Mouse (Mus musculus) embryonic facial prominence, embryonic 12.5 days (tissue): Measurements from ENCODE around the gene Nmnat2. TPM values are rescaled to one million over a fixed set of nuclear protein-coding genes. Genes with fewer than 3 reads are reported as not detected.

Experiments used
- ATAC-seq: fragments of 200-750 bp; cut with Nextera tagmentation; 2 replicates; pipeline ENCODE4 v1.8.0; 2017; ENCODE audit not compliant: insufficient number of reproducible peaks, insufficient read depth, low FRiP score, low TSS enrichment
- H3K27ac ChIP-seq: fragments of 300-500 bp; sonication (generic); 2 replicates; pipeline ENCODE4 v1.5.1; 2016; ENCODE audit warnings: mild to moderate bottlenecking
- H3K27me3 ChIP-seq: fragments of 300-500 bp; sonication (generic); 2 replicates; pipeline ENCODE4 v1.6.1; 2016; ENCODE audit warnings: mild to moderate bottlenecking, moderate library complexity
- H3K36me3 ChIP-seq: fragments of 300-500 bp; sonication (generic); 2 replicates; pipeline ENCODE4 v1.6.1; 2016; ENCODE audit warnings: mild to moderate bottlenecking
- H3K4me1 ChIP-seq: fragments of 300-500 bp; sonication (generic); 2 replicates; pipeline ENCODE4 v1.6.1; 2016
- H3K4me2 ChIP-seq: fragments of 300-500 bp; sonication (generic); replicated peaks from 2 replicates; pipeline ENCODE4 v1.6.1; 2016; ENCODE audit warnings: mild to moderate bottlenecking, moderate library complexity
- H3K4me3 ChIP-seq: fragments of 300-500 bp; sonication (generic); 2 replicates; pipeline ENCODE4 v1.5.1; 2016; ENCODE audit warnings: mild to moderate bottlenecking
- H3K9ac ChIP-seq: fragments of 300-500 bp; sonication (generic); 2 replicates; pipeline ENCODE4 v1.6.1; 2016; ENCODE audit warnings: mild to moderate bottlenecking, moderate library complexity
- H3K9me3 ChIP-seq: fragments of 300-500 bp; sonication (generic); 2 replicates; pipeline ENCODE4 v1.6.1; 2016; ENCODE audit warnings: mild to moderate bottlenecking, moderate library complexity
- WGBS: fragments of 180-500 bp; shearing (Covaris S2); methylation state at CpG from one replicate; pipeline ENCODE4 v1.1.7; 2016; 5-methylcytosine and 5-hydroxymethylcytosine counted together
- polyA plus RNA-seq: library from polyadenylated mRNA; unstranded; fragments of >200 nt; fragmentation: Nextera tagmentation; extraction: Ambion mirVana; gene quantifications from 2 replicates; pipeline ENCODE4 v1.2.1, GENCODE M21; 2016

Gene Nmnat2
- polyA plus RNA-seq, 1 experiment from 2014 or later: 4.3 TPM

DNA sequence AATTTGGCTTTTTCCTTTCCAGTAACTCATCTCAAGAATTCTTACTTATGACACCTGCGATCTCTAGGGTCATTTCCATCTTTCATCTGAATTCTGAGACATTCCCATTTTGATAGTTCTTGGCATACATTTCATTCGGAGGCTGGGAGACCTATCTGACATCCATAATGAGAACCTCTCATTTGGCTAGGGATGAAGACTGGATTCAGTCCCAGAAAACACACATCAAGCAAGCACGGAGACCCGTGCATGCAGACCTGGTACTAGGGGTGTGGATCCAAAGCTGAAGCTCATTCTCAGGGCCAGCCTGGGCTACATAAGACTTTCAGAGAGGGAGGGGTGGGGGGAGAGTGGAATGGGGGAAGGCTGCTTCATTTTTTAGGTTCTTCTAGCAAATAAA lies 68.2 kb downstream of the Nmnat2 start:
- Histone ChIP-seq H3K9me3 (no peaks in the 10 kb centered on the region), H3K9ac (no peak overlapping the region), H3K27me3 (no peaks in the 10 kb centered on the region), H3K4me3 (no peak overlapping the region), H3K4me2 (no peak overlapping the region), H3K27ac (no peak overlapping the region), H3K36me3 (no peaks in the 10 kb centered on the region), H3K4me1 (0 out of 2 replicates have a peak, but pooled peaks cover 7% of the 10 kb centered on the region)
- ATAC-seq: no peak
- 81% methylated on average over 4 of the region's 4 CpGs for WGBS

DNA sequence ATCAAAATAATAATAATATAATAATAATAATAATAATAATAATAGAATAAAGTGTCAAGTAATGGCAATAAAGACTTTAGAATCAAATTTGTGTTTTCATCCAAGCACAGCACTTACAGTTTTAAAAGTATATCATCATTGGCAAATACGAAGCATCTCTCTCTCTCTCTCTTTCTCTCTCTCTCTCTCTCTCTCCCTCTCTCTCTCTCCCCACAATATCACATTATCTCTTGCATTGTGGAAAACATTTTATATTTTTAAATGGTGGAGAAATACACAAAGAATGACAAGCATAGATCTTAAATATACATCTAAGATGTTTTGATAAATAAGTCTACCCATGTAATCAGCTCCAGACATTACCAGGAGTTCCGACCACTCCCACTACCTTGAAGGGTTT lies 69.1 kb downstream of the Nmnat2 start:
- Histone ChIP-seq H3K9ac (no peak overlapping the region), H3K27ac (no peak overlapping the region), H3K9me3 (no peaks in the 10 kb centered on the region), H3K4me2 (no peak overlapping the region), H3K36me3 (no peaks in the 10 kb centered on the region), H3K4me1 (0 out of 2 replicates have a peak, but pooled peaks cover 7% of the 10 kb centered on the region), H3K4me3 (no peak overlapping the region), H3K27me3 (no peaks in the 10 kb centered on the region)
- no peak for ATAC-seq
- WGBS: 63% methylated on average over 2 of the region's 2 CpGs

GRCm38 (mm10) chr1:153024453-153024852 lies 69.7 kb downstream of the Nmnat2 start:
- WGBS: 49% methylated on average over 2 of the region's 2 CpGs
- Histone ChIP-seq H3K27ac (no peak overlapping the region), H3K36me3 (no peaks in the 10 kb centered on the region), H3K9ac (no peak overlapping the region), H3K4me1 (0 out of 2 replicates have a peak, but pooled peaks cover 7% of the 10 kb centered on the region), H3K9me3 (no peaks in the 10 kb centered on the region), H3K4me3 (no peak overlapping the region), H3K4me2 (no peak overlapping the region), H3K27me3 (no peaks in the 10 kb centered on the region)
- ATAC-seq: no peak

- no peaks in the 10 kb centered on the region for H3K36me3 ChIP-seq
- H3K27me3 ChIP-seq: no peaks in the 10 kb centered on the region
- H3K4me2 ChIP-seq: peak overlapping the region; percentile 11; the same call in 1 of the 2 replicates
- no peak overlapping the region for H3K4me3 ChIP-seq
- no peaks in the 10 kb centered on the region for H3K9me3 ChIP-seq
- ATAC-seq: no peak
- no peak overlapping the region for H3K27ac ChIP-seq
- 27% methylated on average over 6 of the region's 6 CpGs for WGBS
- H3K9ac ChIP-seq: no peak overlapping the region
- H3K4me1 ChIP-seq: peaks cover 30% of the 10 kb centered on the region
Measured at GRCm38 (mm10) chr1:153031345-153031744, 76.6 kb downstream of the Nmnat2 start.

DNA sequence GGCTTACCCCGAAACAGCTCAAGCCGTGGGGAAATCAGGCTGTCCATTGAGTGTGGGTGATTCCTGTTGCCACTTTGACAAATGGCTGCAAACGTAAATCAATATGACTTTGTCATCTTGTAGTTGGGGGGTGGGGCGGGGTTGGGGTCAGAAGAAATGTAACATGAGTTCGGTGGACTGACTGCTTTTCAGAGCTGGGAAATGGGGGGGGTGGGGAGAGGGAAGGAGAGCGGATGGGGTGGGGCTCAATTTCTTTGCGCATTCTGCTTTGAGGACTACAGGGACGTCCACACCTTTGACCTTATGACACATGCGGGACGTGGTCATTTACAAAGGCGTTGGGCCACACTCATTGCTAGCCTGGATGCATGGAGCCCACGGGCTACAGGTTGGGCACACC lies 77.2 kb downstream of the Nmnat2 start:
- H3K4me3 ChIP-seq: no peak overlapping the region
- 54% methylated on average over 12 of the region's 12 CpGs for WGBS
- no peak overlapping the region for H3K9ac ChIP-seq
- no peak for ATAC-seq
- no peaks in the 10 kb centered on the region for H3K36me3 ChIP-seq
- H3K27me3 ChIP-seq: no peaks in the 10 kb centered on the region
- H3K4me2 ChIP-seq: peak overlapping the region; percentile 11; the same call in 1 of the 2 replicates
- H3K4me1 ChIP-seq: peaks cover 30% of the 10 kb centered on the region
- no peak overlapping the region for H3K27ac ChIP-seq
- H3K9me3 ChIP-seq: no peaks in the 10 kb centered on the region

DNA sequence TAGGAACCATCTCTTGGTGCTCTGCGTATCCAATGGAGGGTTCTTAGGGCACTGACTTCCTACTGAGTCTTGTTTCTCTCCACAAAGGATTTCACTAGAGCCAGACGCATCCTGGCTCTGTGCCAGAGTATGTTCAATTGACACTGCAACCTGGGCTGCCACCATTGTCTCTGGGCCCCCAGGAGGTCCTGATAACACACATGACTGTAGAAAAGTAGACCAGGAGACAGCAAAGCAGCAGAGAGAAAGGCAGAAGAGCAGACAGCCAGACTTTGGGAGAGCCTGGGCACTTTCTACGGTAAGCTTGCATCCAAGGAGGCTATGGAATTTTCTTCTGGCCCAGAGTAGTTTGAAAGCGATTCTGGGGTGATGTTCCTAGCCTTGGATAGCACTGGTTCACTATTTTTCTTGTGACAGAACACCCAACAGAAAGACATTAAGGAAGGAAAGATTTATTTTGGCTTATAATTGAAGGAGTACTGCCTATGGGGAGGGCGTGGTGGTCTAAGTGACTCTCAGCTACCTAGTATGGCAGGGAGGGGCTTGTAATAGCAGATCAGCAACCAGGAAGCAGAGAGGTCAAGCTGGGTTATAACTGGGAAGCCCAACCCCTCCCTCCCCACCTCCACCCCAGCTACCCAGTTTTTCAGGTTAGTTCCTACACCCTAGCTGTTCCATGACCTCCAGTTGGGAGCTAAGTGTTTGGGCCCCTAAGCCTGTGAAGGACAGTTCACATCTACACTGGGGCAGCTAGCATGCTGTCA lies 78.5 kb downstream of the Nmnat2 start:
- 65% methylated on average over 5 of the region's 5 CpGs for WGBS
- Histone ChIP-seq H3K4me1 (peaks cover 35% of the 10 kb centered on the region), H3K36me3 (no peaks in the 10 kb centered on the region), H3K9ac (no peak overlapping the region), H3K27me3 (no peaks in the 10 kb centered on the region), H3K27ac (no peak overlapping the region), H3K4me2 (no peak overlapping the region), H3K4me3 (no peak overlapping the region), H3K9me3 (no peaks in the 10 kb centered on the region)
- ATAC-seq: no peak

DNA sequence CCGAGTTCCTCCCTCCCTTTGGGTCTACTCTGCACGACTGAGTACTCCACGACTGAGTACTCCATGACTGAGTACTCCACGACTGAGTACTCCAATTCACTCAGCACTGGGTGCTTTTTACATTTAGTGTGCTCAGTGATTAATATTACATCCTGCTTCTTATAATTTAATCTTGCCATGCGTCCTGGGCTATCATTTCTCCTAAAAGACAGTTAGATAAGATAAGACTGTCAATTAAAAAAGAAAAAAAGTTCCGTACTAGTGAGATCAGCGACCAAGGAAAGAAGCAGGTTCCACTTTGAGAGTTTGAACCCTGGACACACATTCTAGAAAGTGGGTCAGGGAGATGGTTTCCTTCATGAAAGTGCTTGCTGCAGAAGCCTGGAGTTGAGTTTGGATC lies 79.3 kb downstream of the Nmnat2 start:
- Histone ChIP-seq H3K4me2 (no peak overlapping the region), H3K9ac (no peak overlapping the region), H3K9me3 (no peaks in the 10 kb centered on the region), H3K4me1 (peaks cover 35% of the 10 kb centered on the region), H3K27me3 (no peaks in the 10 kb centered on the region), H3K4me3 (no peak overlapping the region), H3K36me3 (no peaks in the 10 kb centered on the region), H3K27ac (no peak overlapping the region)
- 78% methylated on average over 7 of the region's 7 CpGs for WGBS
- ATAC-seq: no peak

GRCm38 (mm10) chr1:153035328-153035944 lies 80.6 kb downstream of the Nmnat2 start:
- H3K4me3 ChIP-seq: no peak overlapping the region
- no peak overlapping the region for H3K9ac ChIP-seq
- H3K27me3 ChIP-seq: no peaks in the 10 kb centered on the region
- H3K27ac ChIP-seq: peak overlapping the region; percentile 61; the same call in 1 of the 2 replicates
- no peaks in the 10 kb centered on the region for H3K36me3 ChIP-seq
- H3K9me3 ChIP-seq: no peaks in the 10 kb centered on the region
- no peak for ATAC-seq
- no peak overlapping the region for H3K4me2 ChIP-seq
- H3K4me1 ChIP-seq: peaks cover 38% of the 10 kb centered on the region
- WGBS: 31% methylated on average over 6 of the region's 6 CpGs

DNA sequence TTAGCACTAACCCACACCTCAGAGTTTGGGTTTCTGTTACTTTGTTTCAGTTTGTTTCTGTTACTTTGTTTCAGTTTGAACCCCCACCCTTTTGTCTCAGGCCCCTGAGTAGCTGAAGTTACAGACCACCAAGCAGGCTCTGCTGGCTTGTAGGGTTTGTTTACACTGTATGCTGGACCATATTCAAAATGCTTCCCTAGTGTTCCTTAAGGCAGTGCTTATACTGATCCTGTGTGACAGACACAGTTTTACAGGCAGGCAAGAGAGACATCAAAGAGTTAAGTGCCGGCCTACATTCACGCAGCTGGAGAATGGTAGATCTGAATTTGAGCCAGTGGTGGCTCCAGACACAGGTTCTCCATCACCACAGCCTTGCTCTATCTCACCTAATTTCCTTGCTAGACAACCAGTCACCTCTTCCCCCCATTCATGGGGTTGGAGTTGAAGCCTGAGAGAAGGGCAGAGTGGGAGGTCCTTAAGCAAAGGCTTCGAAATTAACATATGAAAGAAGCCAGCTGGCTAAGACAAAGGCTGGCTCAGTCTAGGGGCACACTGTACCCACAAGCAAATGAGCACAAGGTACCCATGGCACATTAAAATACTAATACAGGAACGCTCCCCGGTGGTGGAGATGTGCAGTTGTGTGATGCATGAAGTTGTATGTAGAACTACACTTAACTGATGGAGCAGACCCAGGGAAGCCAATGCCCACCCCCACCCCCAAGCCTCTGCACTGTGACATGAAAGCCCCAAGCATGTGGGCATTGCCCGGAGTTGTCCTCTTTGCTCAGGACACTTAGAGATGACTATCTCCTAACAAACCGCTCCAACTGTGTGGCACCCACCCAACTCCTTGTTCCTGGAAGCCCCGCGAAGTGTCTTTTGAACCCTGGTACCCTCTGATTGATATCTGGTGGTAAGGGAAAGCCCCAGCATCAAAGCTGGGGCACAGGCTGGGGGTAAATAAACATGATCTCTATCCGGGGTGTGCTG lies 82.9 kb downstream of the Nmnat2 start:
- H3K27ac ChIP-seq: no peak overlapping the region
- no peaks in the 10 kb centered on the region for H3K36me3 ChIP-seq
- H3K4me1 ChIP-seq: peaks cover 28% of the 10 kb centered on the region
- H3K4me2 ChIP-seq: no peak overlapping the region
- no peak overlapping the region for H3K4me3 ChIP-seq
- no peaks in the 10 kb centered on the region for H3K27me3 ChIP-seq
- 73% methylated on average over 10 of the region's 10 CpGs for WGBS
- no peaks in the 10 kb centered on the region for H3K9me3 ChIP-seq
- H3K9ac ChIP-seq: no peak overlapping the region
- no peak for ATAC-seq

DNA sequence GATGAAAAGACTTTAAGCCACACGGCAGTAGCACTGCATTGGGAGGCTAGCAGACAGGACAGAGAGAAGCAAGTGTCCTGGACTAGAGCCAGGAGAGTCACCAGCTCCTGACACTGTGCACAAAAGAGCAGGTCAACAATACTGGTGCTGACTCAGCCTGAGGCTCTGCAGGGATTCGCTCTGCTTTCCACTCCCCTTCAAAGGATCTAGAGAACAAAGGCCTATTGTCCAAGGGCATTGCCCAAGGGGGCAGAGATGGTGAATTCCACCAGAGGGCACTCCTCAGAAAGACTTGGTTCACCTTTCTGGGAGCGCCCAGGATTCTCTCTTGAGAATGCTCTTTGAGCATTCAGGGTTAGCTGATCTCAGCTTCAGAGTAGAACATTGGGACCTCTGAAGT lies 85.3 kb downstream of the Nmnat2 start:
- H3K9me3 ChIP-seq: no peaks in the 10 kb centered on the region
- no peak overlapping the region for H3K4me3 ChIP-seq
- no peaks in the 10 kb centered on the region for H3K36me3 ChIP-seq
- H3K27me3 ChIP-seq: no peaks in the 10 kb centered on the region
- H3K9ac ChIP-seq: no peak overlapping the region
- H3K4me1 ChIP-seq: peaks cover 18% of the 10 kb centered on the region; the same call in 1 of the 2 replicates
- H3K4me2 ChIP-seq: no peak overlapping the region
- no peak for ATAC-seq
- no peak overlapping the region for H3K27ac ChIP-seq
- 19% methylated on average over 3 of the region's 3 CpGs for WGBS

- H3K4me1 ChIP-seq: 0 out of 2 replicates have a peak, but pooled peaks cover 9% of the 10 kb centered on the region
- H3K4me3 ChIP-seq: no peak overlapping the region
- H3K27ac ChIP-seq: no peak overlapping the region
- no peaks in the 10 kb centered on the region for H3K9me3 ChIP-seq
- no peak overlapping the region for H3K4me2 ChIP-seq
- no peaks in the 10 kb centered on the region for H3K36me3 ChIP-seq
- ATAC-seq: no peak
- no peaks in the 10 kb centered on the region for H3K27me3 ChIP-seq
- WGBS: 73% methylated on average over 2 of the region's 2 CpGs
- no peak overlapping the region for H3K9ac ChIP-seq
Measured at GRCm38 (mm10) chr1:153041046-153041445, 86.3 kb downstream of the Nmnat2 start.
